Mouse (Mus musculus): ENCODE data around the gene Kcnj8. TPM values are rescaled to one million over a fixed set of nuclear protein-coding genes. Genes with fewer than 3 reads are reported as not detected.
A peak's percentile ranks its signal among the peaks of the same experiment; 100 is the strongest.
"Not testable (repeated sequence)": the region's sequence is repeated elsewhere in the genome, so short reads cannot be mapped to it uniquely, and the experiment has no call there.

Kcnj8 gene
- total RNA-seq, 4 experiments from 2014 or later, result 2.9 to 9.0 (median 6.3) TPM

GRCm38 (mm10) chr6:142550871-142551270 is 20.5 kb downstream of the Kcnj8 start:
- DNase-seq (ENCODE audit: low spot score in 2 of 2), result no peak

GRCm38 (mm10) chr6:142548377-142548776 is 23.0 kb downstream of the Kcnj8 start:
- no peak for DNase-seq (ENCODE audit: low spot score in 2 of 2)

GRCm38 (mm10) chr6:142545132-142545531 is 26.3 kb downstream of the Kcnj8 start:
- no peak for DNase-seq (ENCODE audit: low spot score in 2 of 2)

- no peak for DNase-seq (ENCODE audit: low spot score in 2 of 2)
These were observed 27.8 kb downstream of the Kcnj8 start for GRCm38 (mm10) chr6:142543648-142544047.

GRCm38 (mm10) chr6:142542800-142543175 is 28.6 kb downstream of the Kcnj8 start:
- DNase-seq (ENCODE audit: low spot score in 2 of 2), result no peak

- DNase-seq (ENCODE audit: low spot score in 2 of 2), result no peak
These were observed 29.2 kb downstream of the Kcnj8 start for GRCm38 (mm10) chr6:142542082-142542799.

GRCm38 (mm10) chr6:142540561-142541160 is 30.8 kb downstream of the Kcnj8 start:
- DNase-seq (ENCODE audit: low spot score in 2 of 2), result no peak

GRCm38 (mm10) chr6:142540131-142540530 is 31.3 kb downstream of the Kcnj8 start:
- DNase-seq (ENCODE audit: low spot score in 2 of 2), result no peak

- no peak for DNase-seq (ENCODE audit: low spot score in 2 of 2)
These were observed 32.9 kb downstream of the Kcnj8 start for GRCm38 (mm10) chr6:142538503-142538902.

GRCm38 (mm10) chr6:142533412-142533811 is 38.0 kb downstream of the Kcnj8 start:
- DNase-seq (ENCODE audit: low spot score in 2 of 2), result no peak

- DNase-seq (ENCODE audit: low spot score in 2 of 2), result no peak
These were observed 38.7 kb downstream of the Kcnj8 start for GRCm38 (mm10) chr6:142532686-142533085.

GRCm38 (mm10) chr6:142532141-142532540 is 39.3 kb downstream of the Kcnj8 start:
- no peak for DNase-seq (ENCODE audit: low spot score in 2 of 2)

- no peak for DNase-seq (ENCODE audit: low spot score in 2 of 2)
These were observed 41.0 kb downstream of the Kcnj8 start for GRCm38 (mm10) chr6:142530378-142530777.

GRCm38 (mm10) chr6:142529680-142530079 is 41.7 kb downstream of the Kcnj8 start:
- DNase-seq (ENCODE audit: low spot score in 2 of 2), result no peak

GRCm38 (mm10) chr6:142527931-142528562 is 43.4 kb downstream of the Kcnj8 start:
- no peak for DNase-seq (ENCODE audit: low spot score in 2 of 2)

- DNase-seq (ENCODE audit: low spot score in 2 of 2), result peak; percentile 28 to 44
These were observed 46.6 kb downstream of the Kcnj8 start for GRCm38 (mm10) chr6:142524635-142525308.

- DNase-seq (ENCODE audit: low spot score in 2 of 2), result no peak
These were observed 49.8 kb downstream of the Kcnj8 start for GRCm38 (mm10) chr6:142521591-142522110.

- DNase-seq (ENCODE audit: low spot score in 2 of 2), result no peak
These were observed 52.3 kb downstream of the Kcnj8 start for GRCm38 (mm10) chr6:142519110-142519509.

- DNase-seq (ENCODE audit: low spot score in 2 of 2), result not testable (repeated sequence)
These were observed 56.0 kb downstream of the Kcnj8 start for GRCm38 (mm10) chr6:142515379-142515778.

- DNase-seq (ENCODE audit: low spot score in 2 of 2), result no peak
These were observed 56.5 kb downstream of the Kcnj8 start for GRCm38 (mm10) chr6:142514912-142515311.
